Mouse (Mus musculus) CH12.LX (cell line): ENCODE results near the gene Pate2. TPM values are rescaled to one million over a fixed set of nuclear protein-coding genes. Genes with fewer than 3 reads are reported as not detected.

ENCODE experiments used
- DNase-seq: peaks from one replicate; pipeline ENCODE4 v3.0.0-alpha.2; 2013; ENCODE audit errors: extremely low read depth
- H3K27ac ChIP-seq: 2 replicates; pipeline ENCODE4 v1.5.1; 2012; ENCODE audit warnings: low read depth, mild to moderate bottlenecking, control low read depth, moderate library complexity; ENCODE audit not compliant: insufficient read depth
- H3K27me3 ChIP-seq: replicated peaks from 2 replicates; pipeline ENCODE3; 2012; ENCODE audit warnings: inconsistent platforms
- H3K36me3 ChIP-seq, 2 experiments: replicated peaks in 1 of 2; 2 replicates each; pipeline versions ENCODE3 to v1.6.1; 2012; ENCODE audit warnings: inconsistent platforms in 1 of 2, low read length in 1 of 2, mild to moderate bottlenecking in 1 of 2, mixed read lengths in 1 of 2, moderate library complexity in 1 of 2; ENCODE audit not compliant: control insufficient read depth in 1 of 2, insufficient read depth in 1 of 2
- H3K4me1 ChIP-seq, 2 experiments: 2 replicates each; pipeline ENCODE4 v1.6.1; 2012; ENCODE audit warnings: inconsistent platforms in 1 of 2, moderate library complexity in 1 of 2; ENCODE audit not compliant: insufficient read depth in 2 of 2, control insufficient read depth in 1 of 2
- H3K4me2 ChIP-seq: 2 replicates; pipeline ENCODE4 v1.6.1; 2012; ENCODE audit warnings: low read depth, mild to moderate bottlenecking, control low read depth; ENCODE audit not compliant: poor library complexity, insufficient read depth, severe bottlenecking
- H3K4me3 ChIP-seq, 3 experiments: fragments of 150-350 bp in 1 of 3; sonication (generic) in 1 of 3; replicated peaks in 1 of 3; 2 replicates each; pipeline versions ENCODE3 to v1.5.1; 2011 to 2012; ENCODE audit warnings: low read depth in 2 of 3, low read length in 2 of 3, mild to moderate bottlenecking in 2 of 3, moderate library complexity in 2 of 3, control low read depth in 1 of 3, improper control_type of control experiment in 1 of 3, inconsistent platforms in 1 of 3, mixed read lengths in 1 of 3; ENCODE audit not compliant: poor library complexity in 1 of 3
- H3K79me2 ChIP-seq: replicated peaks from 2 replicates; pipeline ENCODE4 v1.6.1; 2012; ENCODE audit warnings: mild to moderate bottlenecking, moderate library complexity; ENCODE audit not compliant: control insufficient read depth, poor library complexity, insufficient read depth, severe bottlenecking; ENCODE audit errors: extremely low read depth
- H3K9ac ChIP-seq: 2 replicates; pipeline ENCODE4 v1.6.1; 2012; ENCODE audit warnings: low read depth, mild to moderate bottlenecking, control low read depth, moderate library complexity; ENCODE audit not compliant: insufficient read depth
- H3K9me3 ChIP-seq: replicated peaks from 2 replicates; pipeline ENCODE3; 2012; ENCODE audit warnings: low read length, inconsistent platforms, mixed read lengths
- BHLHE40 ChIP-seq: IDR thresholded peaks from 2 replicates; pipeline ENCODE4 v1.6.1; 2011; ENCODE audit warnings: mild to moderate bottlenecking, low read depth, low read length, improper control_type of control experiment
- CHD1 ChIP-seq: IDR thresholded peaks from 2 replicates; pipeline ENCODE4 v1.6.1; 2012; ENCODE audit warnings: low read depth, low read length, improper control_type of control experiment, inconsistent platforms
- CHD2 ChIP-seq: IDR thresholded peaks from 2 replicates; pipeline ENCODE4 v1.6.1; 2011; ENCODE audit warnings: low read length, improper control_type of control experiment
- GABPA ChIP-seq: IDR thresholded peaks from 2 replicates; pipeline ENCODE4 v1.6.1; 2012; ENCODE audit warnings: low read depth, low read length, improper control_type of control experiment, inconsistent platforms; ENCODE audit not compliant: insufficient replicate concordance
- HCFC1 ChIP-seq: IDR thresholded peaks from 2 replicates; pipeline ENCODE4 v1.6.1; 2012; ENCODE audit warnings: low read depth, mild to moderate bottlenecking, inconsistent platforms, low read length, improper control_type of control experiment
- JUN ChIP-seq: IDR thresholded peaks from 2 replicates; pipeline ENCODE4 v1.6.1; 2011; ENCODE audit warnings: low read depth, mild to moderate bottlenecking, low read length, improper control_type of control experiment, moderate library complexity; ENCODE audit not compliant: insufficient read depth
- JUND ChIP-seq: conservative IDR thresholded peaks from 2 replicates; pipeline ENCODE4 v1.6.1; 2011; ENCODE audit warnings: low read depth, low read length, improper control_type of control experiment
- MAX ChIP-seq: IDR thresholded peaks from 2 replicates; pipeline ENCODE4 v1.6.1; 2011; ENCODE audit warnings: low read length, improper control_type of control experiment
- MAZ ChIP-seq: IDR thresholded peaks from 2 replicates; pipeline ENCODE4 v1.6.1; 2012; ENCODE audit warnings: low read depth, mild to moderate bottlenecking, inconsistent platforms, low read length, improper control_type of control experiment, moderate library complexity
- MEF2A ChIP-seq: IDR thresholded peaks from 2 replicates; pipeline ENCODE4 v1.6.1; 2014; ENCODE audit warnings: low read depth, mild to moderate bottlenecking, inconsistent platforms, low read length, improper control_type of control experiment, borderline replicate concordance
- MXI1 ChIP-seq: IDR thresholded peaks from 2 replicates; pipeline ENCODE4 v1.6.1; 2011; ENCODE audit warnings: mild to moderate bottlenecking, low read depth, low read length, improper control_type of control experiment
- MYC ChIP-seq: IDR thresholded peaks from 2 replicates; pipeline ENCODE4 v1.6.1; 2011; ENCODE audit warnings: low read depth, mild to moderate bottlenecking, improper control_type of control experiment, low read length
- NELFE ChIP-seq: IDR thresholded peaks from 2 replicates; pipeline ENCODE4 v1.6.1; 2011; ENCODE audit warnings: low read depth, low read length, improper control_type of control experiment
- NRF1 ChIP-seq: IDR thresholded peaks from 2 replicates; pipeline ENCODE4 v1.6.1; 2014; ENCODE audit warnings: low read depth, mild to moderate bottlenecking, inconsistent platforms, low read length, improper control_type of control experiment, moderate library complexity
- POLR2AphosphoS2 ChIP-seq: IDR thresholded peaks from 2 replicates; pipeline ENCODE4 v1.6.1; 2011; ENCODE audit warnings: low read depth, low read length, improper control_type of control experiment
- RCOR1 ChIP-seq: conservative IDR thresholded peaks from 2 replicates; pipeline ENCODE4 v1.6.1; 2012; ENCODE audit warnings: low read depth, mild to moderate bottlenecking, inconsistent platforms, low read length, improper control_type of control experiment
- SIN3A ChIP-seq: IDR thresholded peaks from 2 replicates; pipeline ENCODE4 v1.6.1; 2012; ENCODE audit warnings: low read length, improper control_type of control experiment, inconsistent platforms
- TBP ChIP-seq: conservative IDR thresholded peaks from 2 replicates; pipeline ENCODE4 v1.6.1; 2011; ENCODE audit warnings: low read depth, low read length, improper control_type of control experiment
- TCF12 ChIP-seq: IDR thresholded peaks from 2 replicates; pipeline ENCODE4 v1.6.1; 2014; ENCODE audit warnings: low read depth, mild to moderate bottlenecking, inconsistent platforms, low read length, improper control_type of control experiment
- UBTF ChIP-seq: IDR thresholded peaks from 2 replicates; pipeline ENCODE4 v1.6.1; 2012; ENCODE audit warnings: low read depth, mild to moderate bottlenecking, inconsistent platforms, low read length, improper control_type of control experiment, moderate library complexity
- ZC3H11A ChIP-seq: IDR thresholded peaks from 2 replicates; pipeline ENCODE4 v1.6.1; 2012; ENCODE audit warnings: low read depth, mild to moderate bottlenecking, inconsistent platforms, low read length, improper control_type of control experiment
- ZKSCAN1 ChIP-seq: IDR thresholded peaks from 2 replicates; pipeline ENCODE4 v1.6.1; 2012; ENCODE audit warnings: low read depth, inconsistent platforms, low read length, improper control_type of control experiment, borderline replicate concordance
- dilution Hi-C: fragments of 300-500 bp; cut with MboI; formaldehyde crosslinking; loops from 2 replicates; pipeline ENCODE4 v1.14.3; 2020; ENCODE audit warnings: low sequenced_read_pairs; ENCODE audit not compliant: extremely low pct_unique_long_range_greater_than_20kb, extremely low pct_ligation_motif_present
- in situ Hi-C: fragments of 300-500 bp; cut with MboI; formaldehyde crosslinking; loops from 3 replicates; pipeline ENCODE4 v1.14.3; 2019; ENCODE audit warnings: low sequenced_read_pairs, low pct_ligation_motif_present, low pct_unique_long_range_greater_than_20kb, mixed read lengths
- polyA plus RNA-seq: library from polyadenylated mRNA; unstranded; fragments of >175 nt; gene quantifications from 2 replicates; pipeline ENCODE4 v1.2.1, GENCODE M21; 2012; ENCODE audit warnings: low read depth; ENCODE audit not compliant: insufficient read length
- total RNA-seq, 2 experiments: library from RNA; depleted of rRNA; stranded (reverse); fragments of 300-350 nt in 1 of 2; fragments of >200 nt in 1 of 2; gene quantifications; 2 replicates each; pipeline ENCODE4 v1.2.3; 2012 to 2014

Gene Pate2
- total and polyA plus RNA-seq, 3 experiments: 0.24 to 1.0 (median 0.41) TPM

- dilution Hi-C loops: loop anchor here (25.0 kb wide), 1 partner anchor 252 kb away; no protein-coding TSS in a partner anchor
Measured at GRCm38 (mm10) chr9:35539001-35539750, 30.9 kb upstream of the Pate2 start.

GRCm38 (mm10) chr9:35541024-35541423 is 29.1 kb upstream of the Pate2 start:
- Histone ChIP-seq H3K9ac (no peak overlapping the region), H3K9me3 (no peaks in the 10 kb centered on the region), H3K27ac (no peak overlapping the region), H3K36me3 (no peaks in the 10 kb centered on the region), H3K4me1 (peaks cover 9 to 37% of the 10 kb centered on the region in 2 experiments), H3K4me2 (no peak overlapping the region), H3K27me3 (no peaks in the 10 kb centered on the region), H3K4me3 (no peak overlapping the region), H3K79me2 (no peaks in the 10 kb centered on the region)
- DNase-seq: no peak
- TF ChIP-seq NELFE (no peak), TBP (no peak), ZC3H11A (no peak), HCFC1 (no peak), MAZ (no peak), CHD1 (no peak), MYC (no peak), BHLHE40 (no peak), SIN3A (no peak)
- in situ Hi-C loops: loop anchor here (10.0 to 25.0 kb wide), 2 partner anchors 336 to 504 kb away; partner anchors contain the start of genes Srpr and Tirap
- dilution Hi-C loops: loop anchor here (25.0 kb wide), 1 partner anchor 254 kb away; no protein-coding TSS in a partner anchor

More at GRCm38 (mm10) chr9:35539001-35539750, 30.9 kb upstream of the Pate2 start:
- in situ Hi-C loops: loop anchor here (25.0 kb wide), 1 partner anchor 502 kb away; no protein-coding TSS in a partner anchor
- DNase-seq: no peak
- TF ChIP-seq CHD1 (no peak), POLR2AphosphoS2 (no peak), ZKSCAN1 (no peak), JUND (no peak), MXI1 (no peak), MAX (no peak), NELFE (no peak), RCOR1 (no peak), MEF2A (no peak), UBTF (no peak), GABPA (no peak), CHD2 (no peak), MAZ (no peak), JUN (no peak), NRF1 (no peak), TCF12 (no peak), HCFC1 (no peak), BHLHE40 (no peak)
- Histone ChIP-seq H3K9me3 (no peaks in the 10 kb centered on the region), H3K4me3 (no peak overlapping the region), H3K4me2 (no peak overlapping the region), H3K9ac (no peak overlapping the region), H3K27ac (no peak overlapping the region), H3K79me2 (no peaks in the 10 kb centered on the region), H3K36me3 (no peaks in the 10 kb centered on the region), H3K4me1 (peaks cover 6 to 38% of the 10 kb centered on the region in 2 experiments; a peak in 3 of 4 replicates), H3K27me3 (no peaks in the 10 kb centered on the region)
